Mouse (Mus musculus) right cerebral cortex, postnatal 4 days (tissue): Measurements from ENCODE around the gene Ccdc125.
"Not testable (repeated sequence)": the region's sequence is repeated elsewhere in the genome, so short reads cannot be mapped to it uniquely, and the experiment has no call there.

ENCODE experiments used
- DNase-seq: peaks from one replicate; pipeline ENCODE4 v3.0.0-alpha.2; 2022

Ccdc125 gene

DNA sequence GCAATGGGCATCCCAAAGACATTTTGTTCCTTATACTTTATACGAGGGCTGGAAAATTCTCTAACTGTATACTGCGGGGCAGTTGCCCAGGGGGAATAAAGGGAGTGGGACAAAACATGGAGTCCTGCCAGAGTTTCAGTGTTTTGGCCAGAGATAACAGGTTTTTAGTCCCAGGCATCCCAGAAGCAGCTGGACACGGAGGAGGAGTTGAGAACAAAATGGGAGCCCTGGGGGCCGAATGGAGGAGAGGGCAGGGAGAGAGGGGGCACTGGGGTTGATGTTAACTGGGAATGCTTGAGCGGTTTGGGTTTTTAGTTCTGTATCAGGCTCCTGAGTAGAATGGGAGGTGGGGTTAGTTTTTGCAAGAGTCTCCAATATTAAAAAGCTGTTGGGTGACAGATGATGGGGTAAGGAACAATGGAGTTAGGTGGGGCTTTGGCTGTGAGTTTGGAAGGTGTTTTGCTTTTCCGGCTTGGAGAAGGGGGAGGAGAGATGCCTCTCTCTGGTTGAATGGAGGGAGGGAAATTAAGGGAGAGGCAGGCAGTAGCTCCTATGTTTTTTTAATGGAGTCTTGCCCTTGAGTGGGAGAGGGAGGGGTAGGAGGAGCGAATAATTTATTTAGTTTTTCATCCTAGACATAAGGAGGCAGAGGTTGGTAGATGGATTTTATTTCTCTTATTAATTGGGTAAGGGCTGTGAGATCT lies 54.7 kb downstream of the Ccdc125 start:
- no peak for DNase-seq

DNA sequence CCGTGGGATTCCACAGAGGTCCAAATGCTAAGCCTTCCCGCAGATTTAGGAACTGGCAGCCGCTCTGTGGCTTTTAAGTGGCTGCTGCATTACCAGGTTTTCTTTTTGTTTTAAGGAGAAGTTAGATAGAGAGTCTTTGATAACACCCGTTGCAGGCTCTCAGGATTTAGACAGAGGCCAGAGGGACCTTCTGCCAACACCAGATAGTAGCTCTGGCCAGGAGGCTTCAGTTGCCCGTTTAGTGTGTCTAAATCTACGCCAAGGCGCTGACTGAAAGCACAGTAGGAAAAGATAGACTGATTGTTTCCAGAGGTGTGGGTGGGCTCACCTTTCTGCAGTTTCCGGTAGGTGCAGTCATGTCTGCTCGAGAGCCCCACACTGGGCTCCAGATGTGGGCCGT lies 55.7 kb downstream of the Ccdc125 start:
- DNase-seq = no peak

DNA sequence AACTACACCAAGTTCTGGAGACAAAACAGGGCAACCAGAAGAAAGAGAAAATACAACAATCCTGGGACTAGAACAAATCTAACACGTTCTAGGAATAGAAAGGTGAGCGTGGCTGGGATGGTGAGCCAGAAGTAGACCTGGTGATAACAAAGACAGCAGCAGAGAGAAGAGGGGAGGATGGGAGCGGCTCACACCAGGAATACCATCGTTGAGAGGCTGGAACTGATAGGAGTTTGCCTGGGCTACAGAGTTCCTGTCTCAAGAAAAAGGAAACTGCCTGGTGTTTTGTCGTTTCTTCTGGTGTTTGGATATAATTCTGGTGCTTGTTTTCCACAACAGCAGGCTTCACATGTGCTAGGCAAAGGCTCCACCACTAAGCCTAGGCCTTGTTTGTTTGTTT lies 58.6 kb downstream of the Ccdc125 start:
- no peak for DNase-seq

DNA sequence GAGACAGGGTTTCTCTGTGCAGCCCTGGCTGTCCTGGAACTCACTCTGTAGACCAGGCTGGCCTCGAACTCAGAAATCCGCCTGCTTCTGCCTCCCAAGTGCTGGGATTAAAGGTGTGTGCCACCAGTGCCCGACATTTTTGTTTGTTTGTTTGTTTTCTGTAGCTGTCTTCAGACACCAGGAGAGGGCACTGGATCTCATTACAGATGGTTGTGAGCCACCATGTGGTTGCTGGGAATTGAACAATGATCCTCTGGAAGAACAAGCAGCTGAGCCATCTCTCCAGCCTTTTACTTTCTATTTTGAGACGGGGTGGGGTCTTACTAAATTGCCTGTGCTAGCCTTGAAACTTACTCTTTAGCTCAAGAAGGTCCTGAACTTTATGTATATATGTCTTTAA lies 59.0 kb downstream of the Ccdc125 start:
- not testable (repeated sequence) for DNase-seq

DNA sequence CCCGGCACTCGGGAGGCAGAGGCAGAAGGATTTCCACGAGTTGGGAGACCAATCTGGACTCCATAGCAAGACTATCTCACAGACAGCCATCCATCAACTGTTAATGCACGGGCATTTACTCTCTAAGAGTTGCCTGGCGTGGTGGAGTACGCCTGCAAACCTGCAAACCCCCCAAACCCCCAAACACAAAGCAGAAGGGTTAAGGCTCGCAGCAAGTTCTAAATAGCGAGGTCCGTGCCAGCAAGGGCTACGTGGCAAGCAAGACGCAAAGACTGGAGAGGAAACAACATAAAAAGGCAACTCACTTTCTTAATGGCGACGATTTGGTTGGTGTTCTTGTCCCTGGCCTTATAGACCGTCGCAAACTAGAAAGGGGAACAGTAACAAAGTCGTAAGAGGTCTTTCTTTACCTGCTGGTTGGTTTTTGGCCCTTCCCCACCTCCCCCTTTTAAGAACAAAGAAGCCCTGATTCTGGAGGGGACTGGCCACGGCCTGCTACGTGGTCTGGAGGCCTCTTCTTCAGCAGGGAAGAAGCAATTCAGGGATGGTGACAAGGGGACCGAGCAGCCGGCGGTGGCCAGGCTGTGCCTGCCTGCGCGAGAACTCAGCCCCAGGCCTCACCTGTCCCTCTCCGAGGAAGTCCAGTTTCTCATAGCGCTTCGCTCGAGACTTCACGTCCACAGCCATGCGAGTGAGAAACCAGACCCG lies 60.8 kb downstream of the Ccdc125 start:
- no peak for DNase-seq

DNA sequence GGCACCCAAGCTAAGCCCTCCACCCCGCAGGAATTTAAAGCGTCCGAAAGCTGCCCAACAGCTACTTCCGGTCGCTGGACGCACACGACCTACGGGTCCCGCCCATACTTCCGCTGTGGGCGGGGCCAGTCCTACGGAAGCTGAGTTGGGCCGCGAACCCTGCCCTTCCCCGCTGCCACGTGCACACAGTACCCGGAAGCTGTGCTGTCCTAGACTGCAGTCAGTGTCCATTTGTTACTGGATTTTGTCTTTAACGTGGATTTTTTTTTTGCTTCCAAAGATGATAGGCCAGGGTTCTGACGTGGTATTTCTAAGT lies 61.3 kb downstream of the Ccdc125 start, which contains the start of gene Cdk7:
Cdk7 (minus strand) TSS at position 79 of the 316 bp plus-strand sequence.
- DNase-seq = peak; percentile 88

DNA sequence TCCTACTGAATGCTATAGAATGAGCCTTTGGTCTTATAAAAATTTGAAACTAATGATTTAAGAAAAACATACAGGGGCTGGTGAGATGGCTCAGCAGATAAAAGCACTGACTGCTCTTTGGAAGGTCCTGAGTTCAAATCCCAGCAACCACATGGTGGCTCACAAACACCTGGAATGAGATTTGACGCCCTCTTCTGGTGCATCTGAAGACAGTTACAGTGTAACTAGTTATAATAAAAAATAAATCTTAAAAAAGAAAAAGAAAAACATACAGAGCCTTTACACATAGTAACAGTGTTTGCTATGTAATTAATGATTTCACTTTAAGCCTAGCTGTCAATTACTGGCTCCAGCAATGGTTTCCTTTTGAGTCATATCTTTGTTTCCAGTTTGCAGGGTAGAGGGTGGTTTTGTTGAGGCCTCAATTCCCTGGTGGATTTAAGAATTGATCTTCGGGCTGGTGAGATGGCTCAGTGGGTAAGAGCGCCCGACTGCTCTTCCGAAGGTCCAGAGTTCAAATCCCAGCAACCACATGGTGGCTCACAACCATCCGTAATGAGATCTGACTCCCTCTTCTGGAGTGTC lies 62.0 kb downstream of the Ccdc125 start:
- not testable (repeated sequence) for DNase-seq

DNA sequence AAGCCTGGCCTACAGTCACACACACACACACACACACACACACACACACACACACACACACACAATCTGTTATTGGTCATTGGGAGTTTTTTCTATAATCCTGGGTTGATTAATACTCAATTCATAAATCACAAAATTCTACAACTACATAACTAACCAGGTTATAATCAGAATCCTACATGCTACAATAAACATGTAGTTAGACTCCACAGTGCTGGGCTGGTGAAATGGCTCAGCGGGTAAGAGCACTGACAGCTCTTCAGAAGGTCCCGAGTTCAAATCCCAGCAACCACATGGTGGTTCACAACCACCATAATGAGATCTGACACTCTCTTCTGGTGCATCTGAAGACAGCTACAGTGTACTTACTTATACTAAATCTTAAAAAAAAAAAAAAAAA lies 63.2 kb downstream of the Ccdc125 start:
- no peak for DNase-seq

DNA sequence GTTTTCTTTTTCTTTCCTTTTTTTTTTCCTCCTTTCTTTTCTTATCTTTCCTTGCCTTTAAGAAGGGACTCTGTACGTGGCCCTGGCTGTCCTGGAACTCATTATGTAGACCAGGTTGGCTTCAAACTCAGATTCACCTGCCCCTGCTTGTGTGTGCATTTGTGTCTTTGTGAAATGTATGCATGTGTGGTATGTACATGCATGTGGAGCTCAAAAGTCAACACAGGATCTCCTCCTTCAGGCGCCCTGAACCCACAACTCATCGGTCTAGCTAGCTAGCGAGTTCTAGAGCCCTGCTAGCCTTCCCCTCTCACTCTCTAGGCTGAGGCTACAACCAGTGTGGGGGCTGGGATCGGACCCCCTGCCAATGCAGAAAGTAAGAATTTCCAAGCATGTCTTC lies 73.3 kb downstream of the Ccdc125 start:
- DNase-seq = no peak

DNA sequence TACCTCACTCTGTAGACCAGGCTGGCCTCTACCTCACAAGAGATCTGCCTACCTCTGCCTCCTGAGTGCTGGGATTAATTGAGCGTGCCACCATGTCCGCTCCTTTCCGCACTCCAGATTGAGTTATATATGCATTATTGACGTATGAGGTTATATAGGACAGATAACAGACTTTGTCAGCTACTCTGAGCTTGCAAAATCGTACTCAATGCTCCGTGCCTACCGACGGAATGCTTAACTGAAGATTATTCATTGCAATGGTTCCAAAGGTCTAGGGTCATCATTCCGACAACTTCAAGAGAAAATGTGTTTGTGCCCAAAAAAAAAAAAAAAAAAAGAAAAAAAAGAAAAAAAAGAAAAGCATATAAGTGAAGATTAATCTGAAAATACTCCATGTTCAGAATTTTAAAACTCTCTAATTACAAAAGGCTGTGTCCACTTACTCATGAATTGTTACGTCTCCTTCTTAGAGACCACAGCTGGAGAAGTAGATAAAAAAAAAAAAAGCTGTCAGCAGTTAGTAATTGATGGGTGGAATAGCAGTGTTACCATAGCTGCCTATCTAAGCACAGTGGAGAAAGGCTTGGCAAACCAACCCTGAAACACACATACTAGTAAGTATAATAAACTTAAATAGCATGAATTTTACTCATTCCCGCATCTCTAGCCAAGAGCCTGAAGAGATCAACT lies 74.0 kb downstream of the Ccdc125 start:
- no peak for DNase-seq

DNA sequence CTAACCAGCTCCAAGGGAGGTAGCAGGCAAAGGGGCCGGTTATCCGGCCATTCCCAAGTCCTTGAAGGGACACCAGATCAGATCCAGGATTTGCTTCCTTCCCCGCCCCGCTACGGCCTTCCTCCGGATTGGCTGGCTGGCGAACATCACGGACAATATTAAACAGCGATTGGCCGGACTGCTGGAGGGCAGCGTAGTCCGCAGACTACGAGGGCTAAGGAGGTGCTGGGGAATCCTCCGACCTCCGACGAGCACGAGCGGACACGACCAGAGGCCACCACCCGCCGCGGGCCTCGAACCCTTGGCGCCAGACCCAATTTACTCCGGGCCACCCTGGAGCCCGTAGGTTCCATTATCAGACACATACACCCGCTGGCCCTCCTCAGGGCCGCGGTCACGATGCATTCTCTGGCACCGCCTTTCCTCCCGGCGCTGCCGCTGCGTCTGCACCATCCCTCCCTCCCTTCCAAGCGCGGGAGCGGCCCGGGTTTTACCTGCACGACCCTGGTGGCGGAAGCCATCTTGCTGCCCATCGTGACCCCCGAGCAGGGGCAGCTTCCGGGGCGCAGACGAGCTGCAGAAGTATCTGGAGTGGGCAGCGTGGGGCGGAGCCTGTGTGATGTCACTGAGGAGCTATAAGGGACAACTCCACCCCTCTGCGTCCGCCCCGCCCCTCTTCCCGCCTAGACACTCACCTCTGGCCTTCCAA lies 74.7 kb downstream of the Ccdc125 start, which contains the start of gene Mrps36:
Mrps36 (minus strand) TSS at position 624 of the 709 bp plus-strand sequence.
- peak; percentile 78 for DNase-seq

DNA sequence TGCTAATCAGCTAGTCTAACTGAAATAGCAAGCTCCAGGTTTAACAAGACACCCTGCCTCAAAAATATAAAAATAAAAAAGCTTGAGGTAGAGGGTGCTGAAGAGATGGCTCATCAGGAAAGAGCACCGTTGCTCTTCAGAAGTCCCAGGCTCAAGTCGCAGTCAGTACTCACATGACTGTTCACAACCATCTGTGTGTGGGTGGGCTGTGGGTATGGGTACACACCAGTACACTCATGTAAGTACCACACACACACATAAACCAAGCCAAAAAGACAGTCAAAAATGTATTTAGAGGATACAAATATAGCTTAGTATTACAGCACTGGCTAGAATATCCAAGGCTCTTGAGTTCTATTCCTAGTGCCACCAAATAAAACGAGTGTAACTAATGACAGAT lies 76.6 kb downstream of the Ccdc125 start:
- no peak for DNase-seq
